Mouse (Mus musculus) liver, postnatal 0 days (tissue): Measurements from ENCODE around the gene Fam117a. TPM values are rescaled to one million over a fixed set of nuclear protein-coding genes. Genes with fewer than 3 reads are reported as not detected.

Experiments used
- ATAC-seq: fragments of 200-750 bp; cut with Nextera tagmentation; 2 replicates; pipeline ENCODE4 v1.8.0; 2017; ENCODE audit warnings: mild to moderate bottlenecking, moderate library complexity
- DNase-seq: peaks from one replicate; pipeline ENCODE4 v3.0.0-alpha.2; 2016
- H3K27ac ChIP-seq: fragments of 300-500 bp; sonication (generic); 2 replicates; pipeline ENCODE4 v1.5.1; 2014; ENCODE audit warnings: antibody characterized with exemption, moderate library complexity, mild to moderate bottlenecking, low read depth
- H3K27me3 ChIP-seq: fragments of 300-500 bp; sonication (generic); 2 replicates; pipeline ENCODE4 v1.6.1; 2014; ENCODE audit warnings: low read length, control low read depth, mixed read lengths; ENCODE audit not compliant: insufficient read depth
- H3K36me3 ChIP-seq: fragments of 300-500 bp; sonication (generic); replicated peaks from 2 replicates; pipeline ENCODE4 v1.6.1; 2014; ENCODE audit warnings: mild to moderate bottlenecking, control low read depth, low read length, moderate library complexity, mixed read lengths; ENCODE audit not compliant: insufficient read depth
- H3K4me1 ChIP-seq: fragments of 300-500 bp; sonication (generic); 2 replicates; pipeline ENCODE4 v1.6.1; 2014; ENCODE audit warnings: antibody characterized with exemption, mild to moderate bottlenecking, control low read depth; ENCODE audit not compliant: insufficient read depth
- H3K4me2 ChIP-seq: fragments of 300-500 bp; sonication (generic); 2 replicates; pipeline ENCODE4 v1.6.1; 2014; ENCODE audit warnings: low read depth, mild to moderate bottlenecking, low read length, moderate library complexity, mixed read lengths
- H3K4me3 ChIP-seq: fragments of 300-500 bp; sonication (generic); 2 replicates; pipeline ENCODE4 v1.5.1; 2014; ENCODE audit warnings: low read depth, low read length
- H3K9ac ChIP-seq: fragments of 300-500 bp; sonication (generic); replicated peaks from 2 replicates; pipeline ENCODE4 v1.6.1; 2014; ENCODE audit warnings: mild to moderate bottlenecking, moderate library complexity
- H3K9me3 ChIP-seq: fragments of 300-500 bp; sonication (generic); 2 replicates; pipeline ENCODE4 v1.6.1; 2016; ENCODE audit warnings: mild to moderate bottlenecking, control low read depth, low read length, mixed read lengths
- CTCF ChIP-seq: sonication (generic); IDR thresholded peaks from 2 replicates; pipeline ENCODE4 v1.5.1; 2016; ENCODE audit warnings: antibody characterized with exemption, low read depth
- EP300 ChIP-seq: IDR thresholded peaks from 2 replicates; pipeline ENCODE4 v1.6.1; 2016; ENCODE audit warnings: antibody characterized with exemption, low read depth, mild to moderate bottlenecking
- WGBS: fragments of 180-500 bp; shearing (Covaris S2); extraction: QIAGEN DNeasy Blood & Tissue Kit; methylation state at CpG from one replicate; pipeline ENCODE4 v1.1.7; 2014; ENCODE audit not compliant: insufficient replicate concordance; 5-methylcytosine and 5-hydroxymethylcytosine counted together
- polyA plus RNA-seq: library from polyadenylated mRNA; unstranded; fragments of >200 nt; fragmentation: Nextera tagmentation; extraction: Ambion mirVana; gene quantifications from 2 replicates; pipeline ENCODE4 v1.2.1, GENCODE M21; 2015

Fam117a gene
- polyA plus RNA-seq, 1 experiment from 2014 or later = 60.1 TPM

- H3K36me3 ChIP-seq = no peaks in the 10 kb centered on the region
- WGBS = 68% methylated on average over 4 of the region's 4 CpGs
- no peak overlapping the region for H3K9ac ChIP-seq
- DNase-seq (no peak), ATAC-seq (no peak)
- no peak overlapping the region for H3K4me3 ChIP-seq
- H3K27ac ChIP-seq = no peak overlapping the region
- H3K27me3 ChIP-seq = no peaks in the 10 kb centered on the region
- no peak overlapping the region for H3K4me2 ChIP-seq
- no peaks in the 10 kb centered on the region for H3K4me1 ChIP-seq
- no peak for TF ChIP-seq CTCF
- H3K9me3 ChIP-seq = no peaks in the 10 kb centered on the region
These were observed 11.0 kb upstream of the Fam117a start for GRCm38 (mm10) chr11:95325832-95326231.

- no peak overlapping the region for H3K27ac ChIP-seq
- no peak for ATAC-seq
- no peaks in the 10 kb centered on the region for H3K27me3 ChIP-seq
- H3K9ac ChIP-seq = no peak overlapping the region
- no peak overlapping the region for H3K4me2 ChIP-seq
- TF ChIP-seq CTCF = no peak
- no peak for TF ChIP-seq EP300
- H3K36me3 ChIP-seq = no peaks in the 10 kb centered on the region
- no peaks in the 10 kb centered on the region for H3K9me3 ChIP-seq
- H3K4me1 ChIP-seq = no peaks in the 10 kb centered on the region
- H3K4me3 ChIP-seq = no peak overlapping the region
- 78% methylated on average over 11 of the region's 11 CpGs for WGBS
- DNase-seq = no peak
These were observed 10.6 kb upstream of the Fam117a start for GRCm38 (mm10) chr11:95326243-95326642.

- no peak overlapping the region for H3K9ac ChIP-seq
- no peak overlapping the region for H3K4me2 ChIP-seq
- H3K27ac ChIP-seq = no peak overlapping the region
- peaks cover 15% of the 10 kb centered on the region for H3K4me1 ChIP-seq
- H3K27me3 ChIP-seq = no peaks in the 10 kb centered on the region
- H3K36me3 ChIP-seq = no peaks in the 10 kb centered on the region
- DNase-seq (no peak), ATAC-seq (no peak)
- no peak for TF ChIP-seq EP300
- no peak for TF ChIP-seq CTCF
- H3K9me3 ChIP-seq = no peaks in the 10 kb centered on the region
- WGBS = 80% methylated on average over 5 of the region's 5 CpGs
- H3K4me3 ChIP-seq = no peak overlapping the region
These were observed 8.2 kb upstream of the Fam117a start for GRCm38 (mm10) chr11:95328629-95329028.

GRCm38 (mm10) chr11:95330662-95331061 lies 6.2 kb upstream of the Fam117a start:
- H3K4me3 ChIP-seq = no peak overlapping the region
- H3K27me3 ChIP-seq = no peaks in the 10 kb centered on the region
- DNase-seq (no peak), ATAC-seq (no peak)
- no peaks in the 10 kb centered on the region for H3K9me3 ChIP-seq
- H3K4me2 ChIP-seq = no peak overlapping the region
- H3K4me1 ChIP-seq = peaks cover 30% of the 10 kb centered on the region
- no peak overlapping the region for H3K9ac ChIP-seq
- 23% methylated on average over 1 of the region's 1 CpGs for WGBS
- no peak overlapping the region for H3K27ac ChIP-seq
- H3K36me3 ChIP-seq = no peaks in the 10 kb centered on the region
- TF ChIP-seq EP300 = no peak
- no peak for TF ChIP-seq CTCF

GRCm38 (mm10) chr11:95333209-95333608 lies 3.6 kb upstream of the Fam117a start:
- H3K4me2 ChIP-seq = peak overlapping the region; percentile 56
- DNase-seq = no peak
- H3K27me3 ChIP-seq = no peaks in the 10 kb centered on the region
- WGBS = 29% methylated on average over 4 of the region's 4 CpGs
- H3K27ac ChIP-seq = peak overlapping the region; percentile 88
- no peaks in the 10 kb centered on the region; the same call in 1 of the 2 replicates for H3K36me3 ChIP-seq
- H3K9ac ChIP-seq = peak overlapping the region; percentile 31; the same call in 1 of the 2 replicates
- no peaks in the 10 kb centered on the region for H3K9me3 ChIP-seq
- TF ChIP-seq CTCF = no peak
- no peak for TF ChIP-seq EP300
- peaks cover 40% of the 10 kb centered on the region for H3K4me1 ChIP-seq
- ATAC-seq = no peak
- H3K4me3 ChIP-seq = no peak overlapping the region

GRCm38 (mm10) chr11:95333805-95334204 lies 3.0 kb upstream of the Fam117a start:
- Histone ChIP-seq H3K4me1 (peaks cover 46% of the 10 kb centered on the region), H3K9me3 (no peaks in the 10 kb centered on the region), H3K4me3 (no peak overlapping the region), H3K9ac (peak overlapping the region; percentile 31; the same call in 1 of the 2 replicates), H3K27ac (peak overlapping the region; percentile 88), H3K4me2 (peak overlapping the region; percentile 56), H3K36me3 (no peaks in the 10 kb centered on the region; the same call in 1 of the 2 replicates), H3K27me3 (no peaks in the 10 kb centered on the region)
- ATAC-seq (peak; percentile 62), DNase-seq (peak; percentile 58)
- TF ChIP-seq CTCF = no peak
- peak; percentile 99 for TF ChIP-seq EP300
- WGBS = 50% methylated on average over 9 of the region's 9 CpGs
